Mouse (Mus musculus): ENCODE results near the gene Fam161a.
A peak's percentile ranks its signal among the peaks of the same experiment; 100 is the strongest.

Gene Fam161a

GRCm38 (mm10) chr11:23007481-23008180 is at the start of gene Fam161a:
TSS of gene Fam161a (plus strand) at chr11:23007531.
- peak; percentile 38 for DNase-seq (ENCODE audit: low spot score)

- no peak for DNase-seq (ENCODE audit: low spot score)
These were observed 49.4 kb upstream of the Fam161a start for GRCm38 (mm10) chr11:22957791-22958374.

- DNase-seq (ENCODE audit: low spot score), result no peak
These were observed 45.2 kb upstream of the Fam161a start for GRCm38 (mm10) chr11:22962101-22962500.

- no peak for DNase-seq (ENCODE audit: low spot score)
These were observed 42.9 kb upstream of the Fam161a start for GRCm38 (mm10) chr11:22964401-22964800.

GRCm38 (mm10) chr11:22965503-22965902 is 41.8 kb upstream of the Fam161a start:
- DNase-seq (ENCODE audit: low spot score), result no peak

- DNase-seq (ENCODE audit: low spot score), result no peak
These were observed 37.8 kb upstream of the Fam161a start for GRCm38 (mm10) chr11:22969486-22969885.

- DNase-seq (ENCODE audit: low spot score), result no peak
These were observed 36.8 kb upstream of the Fam161a start for GRCm38 (mm10) chr11:22970546-22970945.

- DNase-seq (ENCODE audit: low spot score), result peak; percentile 22
These were observed 35.3 kb upstream of the Fam161a start, which contains the start of gene Zrsr1 for GRCm38 (mm10) chr11:22971835-22972709. TSS of gene Zrsr1 (plus strand) at chr11:22972005.

- DNase-seq (ENCODE audit: low spot score), result peak; percentile 59
These were observed 34.4 kb upstream of the Fam161a start for GRCm38 (mm10) chr11:22972746-22973526.

GRCm38 (mm10) chr11:22973599-22973998 is 33.7 kb upstream of the Fam161a start:
- DNase-seq (ENCODE audit: low spot score), result no peak

- no peak for DNase-seq (ENCODE audit: low spot score)
These were observed 29.1 kb upstream of the Fam161a start for GRCm38 (mm10) chr11:22978215-22978614.

GRCm38 (mm10) chr11:22978711-22979110 is 28.6 kb upstream of the Fam161a start:
- no peak for DNase-seq (ENCODE audit: low spot score)

- no peak for DNase-seq (ENCODE audit: low spot score)
These were observed 28.1 kb upstream of the Fam161a start for GRCm38 (mm10) chr11:22979221-22979620.

- no peak for DNase-seq (ENCODE audit: low spot score)
These were observed 26.3 kb upstream of the Fam161a start for GRCm38 (mm10) chr11:22981041-22981440.

- DNase-seq (ENCODE audit: low spot score), result no peak
These were observed 25.8 kb upstream of the Fam161a start for GRCm38 (mm10) chr11:22981543-22981950.

- DNase-seq (ENCODE audit: low spot score), result peak; percentile 99
These were observed 25.2 kb upstream of the Fam161a start, which contains the start of the genes Gm28048 and Commd1 for GRCm38 (mm10) chr11:22981984-22982757. TSS of gene Gm28048 (minus strand) at chr11:22982090. TSS of gene Commd1 (minus strand) at chr11:22982382.

- no peak for DNase-seq (ENCODE audit: low spot score)
These were observed 24.5 kb upstream of the Fam161a start for GRCm38 (mm10) chr11:22982846-22983245.

- DNase-seq (ENCODE audit: low spot score), result no peak
These were observed 21.8 kb upstream of the Fam161a start for GRCm38 (mm10) chr11:22985510-22985909.

- DNase-seq (ENCODE audit: low spot score), result no peak
These were observed 20.0 kb upstream of the Fam161a start for GRCm38 (mm10) chr11:22987357-22987756.

- DNase-seq (ENCODE audit: low spot score), result no peak
These were observed 17.5 kb upstream of the Fam161a start for GRCm38 (mm10) chr11:22989786-22990185.

Data from ovary, postnatal 10 days (tissue).